Mouse (Mus musculus): Measurements from ENCODE around the gene Sp6. TPM values are rescaled to one million over a fixed set of nuclear protein-coding genes. Genes with fewer than 3 reads are reported as not detected.

Gene Sp6
- polyA plus RNA-seq, 1 experiment from 2014 or later, result 0.04 TPM

- no peak for TF ChIP-seq CTCF (IDR thresholded peaks at IDR 0.05; ENCODE audit: low read depth)
- no peak for ATAC-seq
- Histone ChIP-seq H3K36me3 (ENCODE audit: control insufficient read depth, insufficient read depth) (no peaks in the 10 kb centered on the region), H3K4me3 (ENCODE audit: low read depth, low read length) (no peak overlapping the region), H3K9me3 (ENCODE audit: control insufficient read depth) (no peaks in the 10 kb centered on the region), H3K4me1 (replicated peaks; ENCODE audit: control insufficient read depth, insufficient read depth, low read length) (peaks cover 7% of the 10 kb centered on the region; the same call in 1 of the 2 replicates), H3K27ac (ENCODE audit: low read depth, low read length) (no peak overlapping the region), H3K9ac (ENCODE audit: low read depth, low read length) (no peak overlapping the region), H3K4me2 (replicated peaks; ENCODE audit: low read depth) (no peak overlapping the region), H3K27me3 (replicated peaks; ENCODE audit: control insufficient read depth, insufficient read depth, low read length) (0 out of 2 replicates have a peak, but pooled peaks cover 4% of the 10 kb centered on the region)
- WGBS, result 34% methylated on average over 3 of the region's 3 CpGs
Observed at GRCm38 (mm10) chr11:96986463-96986862, 26.7 kb upstream of the Sp6 start.

DNA sequence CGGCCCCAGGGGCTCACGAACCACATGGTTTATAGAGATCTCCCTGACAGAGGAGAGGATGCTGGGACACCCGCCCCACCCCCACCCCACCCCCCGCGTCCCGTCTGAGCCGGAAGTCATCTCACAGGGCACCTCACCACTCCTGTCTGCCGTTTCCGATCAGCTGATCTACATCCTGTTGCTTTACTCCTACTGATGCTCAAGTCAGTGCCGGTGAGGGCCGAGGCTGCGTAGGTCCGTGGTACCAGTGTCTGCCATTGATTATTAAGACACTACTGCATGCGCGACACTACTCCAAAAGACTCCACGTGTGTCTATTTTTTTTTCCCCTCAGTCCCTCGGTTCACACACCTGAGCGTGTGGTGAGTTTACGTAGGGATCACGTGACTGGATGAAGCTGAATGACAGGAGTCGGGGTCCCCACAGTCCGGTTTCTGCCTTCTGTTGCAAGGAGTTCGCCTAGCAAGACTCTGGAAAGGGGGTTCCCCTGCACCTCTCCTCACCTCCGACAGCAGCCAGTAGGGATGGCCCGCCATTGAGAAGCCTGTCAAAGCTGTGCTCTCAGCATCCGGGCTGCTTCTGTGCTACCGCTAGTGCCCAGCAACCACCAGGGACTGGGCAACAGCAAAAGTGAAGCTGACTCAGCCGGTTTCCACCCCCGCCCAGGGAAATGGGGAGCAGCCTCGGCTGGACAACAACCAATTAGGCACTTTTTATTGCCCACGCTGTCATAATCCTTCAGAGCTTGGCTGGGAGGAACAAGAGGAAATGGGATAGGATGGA is 25.1 kb upstream of the Sp6 start:
- 7% methylated on average over 31 of the region's 31 CpGs for WGBS
- Histone ChIP-seq H3K9me3 (ENCODE audit: control insufficient read depth) (no peaks in the 10 kb centered on the region), H3K36me3 (ENCODE audit: control insufficient read depth, insufficient read depth) (no peaks in the 10 kb centered on the region), H3K4me1 (replicated peaks; ENCODE audit: control insufficient read depth, insufficient read depth, low read length) (peaks cover 7% of the 10 kb centered on the region; the same call in 1 of the 2 replicates), H3K27me3 (replicated peaks; ENCODE audit: control insufficient read depth, insufficient read depth, low read length) (0 out of 2 replicates have a peak, but pooled peaks cover 4% of the 10 kb centered on the region), H3K9ac (ENCODE audit: low read depth, low read length) (no peak overlapping the region), H3K27ac (ENCODE audit: low read depth, low read length) (no peak overlapping the region), H3K4me3 (ENCODE audit: low read depth, low read length) (peak overlapping the region; percentile 17), H3K4me2 (replicated peaks; ENCODE audit: low read depth) (peak overlapping the region; percentile 56)
- TF ChIP-seq CTCF (IDR thresholded peaks at IDR 0.05; ENCODE audit: low read depth), result no peak
- ATAC-seq, result 0 out of 2 replicates have a peak, but pooled peaks have one; percentile 25

DNA sequence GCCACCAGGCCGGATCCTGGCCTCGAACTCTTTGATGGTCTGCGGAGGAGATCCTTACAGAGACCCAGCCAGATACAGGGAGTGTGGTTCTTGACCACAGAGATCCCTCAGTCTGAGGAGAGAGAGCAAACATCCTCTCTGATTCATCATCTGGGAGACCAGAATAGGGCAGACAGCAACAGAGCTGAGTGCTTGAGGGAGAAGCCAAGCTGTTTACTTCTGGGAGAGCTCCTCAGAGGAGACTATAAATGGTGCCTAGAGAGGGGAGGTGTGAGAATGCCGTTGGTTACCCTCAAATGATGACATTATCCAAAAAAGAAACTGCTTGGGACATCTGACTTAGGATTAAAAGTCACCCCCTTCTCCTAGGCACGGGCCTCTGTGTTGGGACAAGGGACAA is 21.7 kb upstream of the Sp6 start:
- ATAC-seq, result no peak
- Histone ChIP-seq H3K36me3 (ENCODE audit: control insufficient read depth, insufficient read depth) (no peaks in the 10 kb centered on the region), H3K9ac (ENCODE audit: low read depth, low read length) (no peak overlapping the region), H3K9me3 (ENCODE audit: control insufficient read depth) (no peaks in the 10 kb centered on the region), H3K4me2 (replicated peaks; ENCODE audit: low read depth) (no peak overlapping the region), H3K27me3 (replicated peaks; ENCODE audit: control insufficient read depth, insufficient read depth, low read length) (peaks cover 3% of the 10 kb centered on the region; the same call in 1 of the 2 replicates), H3K4me1 (replicated peaks; ENCODE audit: control insufficient read depth, insufficient read depth, low read length) (peaks cover 7% of the 10 kb centered on the region; the same call in 1 of the 2 replicates), H3K27ac (ENCODE audit: low read depth, low read length) (peak overlapping the region; percentile 35; the same call in 1 of the 2 replicates), H3K4me3 (ENCODE audit: low read depth, low read length) (no peak overlapping the region)
- WGBS, result 75% methylated on average over 5 of the region's 5 CpGs
- TF ChIP-seq CTCF (IDR thresholded peaks at IDR 0.05; ENCODE audit: low read depth), result no peak

GRCm38 (mm10) chr11:96992722-96993311 is 20.4 kb upstream of the Sp6 start:
- ATAC-seq, result no peak
- 44% methylated on average over 8 of the region's 8 CpGs for WGBS

DNA sequence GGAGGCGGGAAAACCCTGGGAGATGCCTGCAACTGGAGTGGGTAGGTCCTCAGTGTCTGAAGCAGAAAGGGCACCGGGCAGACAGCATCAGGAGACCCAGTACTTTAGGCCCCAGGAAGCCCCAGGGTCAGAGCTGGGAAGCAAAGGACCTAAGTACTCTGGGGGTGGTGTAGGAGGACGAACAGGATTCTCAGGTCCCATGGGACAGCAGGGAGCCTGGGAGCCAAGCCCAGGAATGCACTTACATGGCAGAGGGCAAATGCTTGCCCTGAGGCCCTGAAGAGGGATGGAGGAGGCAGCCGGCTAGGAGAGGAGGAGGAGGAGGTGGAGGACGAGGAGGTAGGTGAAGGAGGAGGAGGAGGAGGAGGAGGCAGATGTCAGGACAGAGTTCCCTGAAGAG is 18.2 kb upstream of the Sp6 start:
- WGBS, result 56% methylated on average over 5 of the region's 5 CpGs
- H3K4me3 ChIP-seq (ENCODE audit: low read depth, low read length), result no peak overlapping the region
- no peak for TF ChIP-seq CTCF (IDR thresholded peaks at IDR 0.05; ENCODE audit: low read depth)
- H3K9me3 ChIP-seq (ENCODE audit: control insufficient read depth), result no peaks in the 10 kb centered on the region
- no peak overlapping the region for H3K4me2 ChIP-seq (replicated peaks; ENCODE audit: low read depth)
- H3K9ac ChIP-seq (ENCODE audit: low read depth, low read length), result no peak overlapping the region
- H3K4me1 ChIP-seq (replicated peaks; ENCODE audit: control insufficient read depth, insufficient read depth, low read length), result peaks cover 6% of the 10 kb centered on the region; the same call in 1 of the 2 replicates
- no peak overlapping the region for H3K27ac ChIP-seq (ENCODE audit: low read depth, low read length)
- no peak for ATAC-seq
- peaks cover 10% of the 10 kb centered on the region; the same call in 1 of the 2 replicates for H3K27me3 ChIP-seq (replicated peaks; ENCODE audit: control insufficient read depth, insufficient read depth, low read length)
- no peaks in the 10 kb centered on the region for H3K36me3 ChIP-seq (ENCODE audit: control insufficient read depth, insufficient read depth)

More at GRCm38 (mm10) chr11:96992722-96993311, 20.4 kb upstream of the Sp6 start:
- Histone ChIP-seq H3K27ac (ENCODE audit: low read depth, low read length) (0 out of 2 replicates have a peak overlapping the region, but pooled peaks have one; percentile 2), H3K36me3 (ENCODE audit: control insufficient read depth, insufficient read depth) (no peaks in the 10 kb centered on the region), H3K27me3 (replicated peaks; ENCODE audit: control insufficient read depth, insufficient read depth, low read length) (no peaks in the 10 kb centered on the region; the same call in 1 of the 2 replicates), H3K9me3 (ENCODE audit: control insufficient read depth) (no peaks in the 10 kb centered on the region), H3K4me1 (replicated peaks; ENCODE audit: control insufficient read depth, insufficient read depth, low read length) (peaks cover 11% of the 10 kb centered on the region; the same call in 1 of the 2 replicates), H3K9ac (ENCODE audit: low read depth, low read length) (no peak overlapping the region), H3K4me3 (ENCODE audit: low read depth, low read length) (no peak overlapping the region), H3K4me2 (replicated peaks; ENCODE audit: low read depth) (no peak overlapping the region)
- no peak for TF ChIP-seq CTCF (IDR thresholded peaks at IDR 0.05; ENCODE audit: low read depth)
